Mouse (Mus musculus): ENCODE measurements around the gene Spint2.

GRCm38 (mm10) chr7:29289856-29290255 lies 8.1 kb upstream of the Spint2 start:
- TF ChIP-seq CTCF (IDR thresholded peaks at IDR 0.05; ENCODE audit: extremely low read depth, insufficient read depth, low read length) (no peak), POLR2A (IDR thresholded peaks at IDR 0.05; ENCODE audit: extremely low read depth, insufficient read depth, low read length) (no peak)

Measured in cortical plate, adult 2 months (tissue).